Mouse (Mus musculus) liver, postnatal 0 days (tissue): ENCODE data around the gene Csta1. TPM values are rescaled to one million over a fixed set of nuclear protein-coding genes. Genes with fewer than 3 reads are reported as not detected.

ENCODE experiments used
- ATAC-seq: fragments of 200-750 bp; cut with Nextera tagmentation; 2 replicates; pipeline ENCODE4 v1.8.0; 2017; ENCODE audit warnings: mild to moderate bottlenecking, moderate library complexity
- DNase-seq: peaks from one replicate; pipeline ENCODE4 v3.0.0-alpha.2; 2016
- H3K27ac ChIP-seq: fragments of 300-500 bp; sonication (generic); 2 replicates; pipeline ENCODE4 v1.5.1; 2014; ENCODE audit warnings: antibody characterized with exemption, moderate library complexity, mild to moderate bottlenecking, low read depth
- H3K27me3 ChIP-seq: fragments of 300-500 bp; sonication (generic); 2 replicates; pipeline ENCODE4 v1.6.1; 2014; ENCODE audit warnings: low read length, control low read depth, mixed read lengths; ENCODE audit not compliant: insufficient read depth
- H3K36me3 ChIP-seq: fragments of 300-500 bp; sonication (generic); replicated peaks from 2 replicates; pipeline ENCODE4 v1.6.1; 2014; ENCODE audit warnings: mild to moderate bottlenecking, control low read depth, low read length, moderate library complexity, mixed read lengths; ENCODE audit not compliant: insufficient read depth
- H3K4me1 ChIP-seq: fragments of 300-500 bp; sonication (generic); 2 replicates; pipeline ENCODE4 v1.6.1; 2014; ENCODE audit warnings: antibody characterized with exemption, mild to moderate bottlenecking, control low read depth; ENCODE audit not compliant: insufficient read depth
- H3K4me2 ChIP-seq: fragments of 300-500 bp; sonication (generic); 2 replicates; pipeline ENCODE4 v1.6.1; 2014; ENCODE audit warnings: low read depth, mild to moderate bottlenecking, low read length, moderate library complexity, mixed read lengths
- H3K4me3 ChIP-seq: fragments of 300-500 bp; sonication (generic); 2 replicates; pipeline ENCODE4 v1.5.1; 2014; ENCODE audit warnings: low read depth, low read length
- H3K9ac ChIP-seq: fragments of 300-500 bp; sonication (generic); replicated peaks from 2 replicates; pipeline ENCODE4 v1.6.1; 2014; ENCODE audit warnings: mild to moderate bottlenecking, moderate library complexity
- H3K9me3 ChIP-seq: fragments of 300-500 bp; sonication (generic); 2 replicates; pipeline ENCODE4 v1.6.1; 2016; ENCODE audit warnings: mild to moderate bottlenecking, control low read depth, low read length, mixed read lengths
- CTCF ChIP-seq: sonication (generic); IDR thresholded peaks from 2 replicates; pipeline ENCODE4 v1.5.1; 2016; ENCODE audit warnings: antibody characterized with exemption, low read depth
- EP300 ChIP-seq: IDR thresholded peaks from 2 replicates; pipeline ENCODE4 v1.6.1; 2016; ENCODE audit warnings: antibody characterized with exemption, low read depth, mild to moderate bottlenecking
- WGBS: fragments of 180-500 bp; shearing (Covaris S2); extraction: QIAGEN DNeasy Blood & Tissue Kit; methylation state at CpG from one replicate; pipeline ENCODE4 v1.1.7; 2014; ENCODE audit not compliant: insufficient replicate concordance; 5-methylcytosine and 5-hydroxymethylcytosine counted together
- polyA plus RNA-seq: library from polyadenylated mRNA; unstranded; fragments of >200 nt; fragmentation: Nextera tagmentation; extraction: Ambion mirVana; gene quantifications from 2 replicates; pipeline ENCODE4 v1.2.1, GENCODE M21; 2015

Csta1 gene
- polyA plus RNA-seq, 1 experiment from 2014 or later: not detected

- H3K4me3 ChIP-seq: peak overlapping the region; percentile 82
- peak overlapping the region; percentile 85 for H3K9ac ChIP-seq
- DNase-seq (no peak), ATAC-seq (no peak)
- no peaks in the 10 kb centered on the region for H3K27me3 ChIP-seq
- H3K4me1 ChIP-seq: peaks cover 20% of the 10 kb centered on the region
- no peak for TF ChIP-seq CTCF
- no peak for TF ChIP-seq EP300
- H3K9me3 ChIP-seq: no peaks in the 10 kb centered on the region
- peak overlapping the region; percentile 100 for H3K27ac ChIP-seq
- no peaks in the 10 kb centered on the region; the same call in 1 of the 2 replicates for H3K36me3 ChIP-seq
- H3K4me2 ChIP-seq: peak overlapping the region; percentile 89
- WGBS: 22% methylated on average over 8 of the region's 8 CpGs
These were observed 58.5 kb downstream of the Csta1 start for GRCm38 (mm10) chr16:36072410-36073011.

DNA sequence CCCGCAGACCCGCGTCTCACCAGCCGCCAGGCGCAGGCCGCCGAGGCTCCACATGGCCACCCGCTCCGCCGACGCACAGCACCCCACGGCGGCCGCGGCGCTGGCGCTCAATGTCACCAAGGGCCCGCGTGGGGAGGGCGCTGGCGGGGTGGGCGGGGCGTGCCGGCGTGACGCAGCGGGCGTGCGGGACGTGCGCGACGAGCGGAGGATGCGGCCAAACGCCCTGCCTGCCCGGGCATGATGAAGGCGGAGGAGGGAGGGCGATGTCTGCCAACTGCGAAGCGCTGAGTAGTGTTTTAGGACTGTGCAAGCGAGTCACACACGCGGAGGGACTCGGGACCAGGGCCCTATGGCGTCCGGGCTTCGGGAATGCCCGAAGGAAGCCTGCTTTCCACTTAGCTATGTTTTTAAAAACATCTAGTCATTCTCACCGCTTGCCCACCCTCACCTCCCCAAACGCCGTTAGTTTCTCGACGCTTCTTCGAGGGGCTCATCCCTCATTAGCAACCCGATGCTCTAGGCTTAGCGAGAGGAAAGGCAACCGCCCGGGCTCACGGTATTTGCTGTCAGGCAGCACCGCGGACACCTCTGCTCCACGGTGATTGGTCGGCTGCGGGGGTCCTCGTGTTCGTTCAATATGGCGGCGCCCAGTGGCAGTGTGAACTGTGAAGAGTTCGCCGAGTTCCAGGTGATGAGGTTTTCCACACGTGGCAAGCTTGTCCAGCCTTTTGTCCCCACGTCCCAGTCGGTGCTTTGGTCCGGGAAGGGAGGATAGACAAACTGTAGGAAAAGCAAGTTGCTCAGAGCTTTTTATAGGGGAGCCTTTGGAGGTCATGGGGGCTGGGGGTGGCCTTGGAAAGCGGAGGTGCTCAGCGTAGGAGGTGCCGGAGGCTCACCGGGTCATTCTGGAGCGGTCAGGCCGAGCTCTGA is 59.3 kb downstream of the Csta1 start, which contains the start of the genes Fam162a and Ccdc58:
TSS of gene Fam162a (minus strand) at position 145 of the 930 bp plus-strand sequence.
TSS of gene Ccdc58 (plus strand) at position 236 of the 930 bp plus-strand sequence.
- Histone ChIP-seq H3K9me3 (no peaks in the 10 kb centered on the region), H3K9ac (peak within 1 kb of the TSS; percentile 85), H3K4me1 (peaks cover 24% of the 10 kb centered on the region), H3K4me3 (peak within 1 kb of the TSS; percentile 82), H3K4me2 (peak within 1 kb of the TSS; percentile 89), H3K36me3 (no peaks in the 10 kb centered on the region; the same call in 1 of the 2 replicates), H3K27me3 (no peaks in the 10 kb centered on the region), H3K27ac (peak within 1 kb of the TSS; percentile 100)
- no peak for TF ChIP-seq EP300
- peak; percentile 9; the same call in 1 of the 2 replicates for TF ChIP-seq CTCF
- peak; percentile 94 for ATAC-seq
- under 1% methylated on average over 71 of the region's 81 CpGs for WGBS
- peak; percentile 96 for DNase-seq

- H3K36me3 ChIP-seq: no peaks in the 10 kb centered on the region; the same call in 1 of the 2 replicates
- WGBS: under 1% methylated on average over 16 of the region's 16 CpGs
- peak overlapping the region; percentile 89 for H3K4me2 ChIP-seq
- no peaks in the 10 kb centered on the region for H3K27me3 ChIP-seq
- no peak for DNase-seq
- H3K4me1 ChIP-seq: peaks cover 24% of the 10 kb centered on the region
- peak; percentile 1 for ATAC-seq
- H3K4me3 ChIP-seq: peak overlapping the region; percentile 82
- peak overlapping the region; percentile 100 for H3K27ac ChIP-seq
- no peaks in the 10 kb centered on the region for H3K9me3 ChIP-seq
- no peak for TF ChIP-seq EP300
- no peak for TF ChIP-seq CTCF
- peak overlapping the region; percentile 85 for H3K9ac ChIP-seq
These were observed 60.0 kb downstream of the Csta1 start for GRCm38 (mm10) chr16:36071071-36071449.

Other genes starting within 250 kb of the Csta1 start
- gene Parp9, start 192.8 kb downstream of the Csta1 start, polyA plus RNA-seq: 21.8 and 23.4 TPM in 2 replicates
- gene Dtx3l, start 192.1 kb downstream of the Csta1 start, polyA plus RNA-seq: 15.8 and 16.3 TPM in 2 replicates
- gene Kpna1, start 152.5 kb downstream of the Csta1 start, polyA plus RNA-seq: 14.8 and 17.6 TPM in 2 replicates
- gene Wdr5b, start 90.1 kb downstream of the Csta1 start, polyA plus RNA-seq: 2.2 TPM in 2 replicates
- gene Fam162a, start 59.6 kb downstream of the Csta1 start, polyA plus RNA-seq: 176 and 193 TPM in 2 replicates
- gene Ccdc58, start 59.6 kb downstream of the Csta1 start, polyA plus RNA-seq: 54.6 and 58.9 TPM in 2 replicates
- 245 and 249 TPM in 2 replicates for gene Stfa2l1, start 25.6 kb upstream of the Csta1 start, polyA plus RNA-seq
- gene Gm5483, start 53.0 kb upstream of the Csta1 start, polyA plus RNA-seq: 589 and 613 TPM in 2 replicates
- 9.4 and 11.8 TPM in 2 replicates for gene Gm5416, start 79.2 kb upstream of the Csta1 start, polyA plus RNA-seq
- 103 and 110 TPM in 2 replicates for gene 2010005H15Rik, start 90.2 kb upstream of the Csta1 start, polyA plus RNA-seq
- 1,279 and 1,387 TPM in 2 replicates for gene Stfa1, start 145.7 kb upstream of the Csta1 start, polyA plus RNA-seq
- gene BC117090, start 203.1 kb upstream of the Csta1 start, polyA plus RNA-seq: 4.2 and 4.3 TPM in 2 replicates
- 1,035 and 1,094 TPM in 2 replicates for gene BC100530, start 236.5 kb upstream of the Csta1 start, polyA plus RNA-seq